Mouse (Mus musculus): ENCODE measurements at regions not wholly inside any gene's neighbourhood (a gene's known extent, or its start where the extent isn't known, plus 50 kb on each side); places are given as distances from the start of the nearest gene placed in this dataset.

GRCm38 (mm10) chrX:158209167-158209566 is 166.1 kb upstream of the Cnksr2 start:
- no peak for TF ChIP-seq POLR2A (IDR thresholded peaks at IDR 0.05; ENCODE audit: borderline replicate concordance, extremely low read depth, insufficient read depth, insufficient read length, poor library complexity, severe bottlenecking)
- no peak for TF ChIP-seq CTCF (IDR thresholded peaks at IDR 0.05; ENCODE audit: borderline replicate concordance, extremely low read depth, insufficient read depth, insufficient read length)
